Mouse (Mus musculus) brain, embryonic 14.5 days (tissue): ENCODE data around the gene Mex3a.

Experiments used
- CTCF ChIP-seq: fragments of 200-500 bp; IDR thresholded peaks from 2 replicates; pipeline ENCODE4 v1.5.1; 2012; ENCODE audit warnings: inconsistent platforms, mild to moderate bottlenecking, moderate library complexity, borderline replicate concordance; ENCODE audit not compliant: insufficient read depth, insufficient read length; ENCODE audit errors: extremely low read depth
- POLR2A ChIP-seq: fragments of 200-500 bp; IDR thresholded peaks from 2 replicates; pipeline ENCODE4 v1.6.1; 2012; ENCODE audit warnings: mild to moderate bottlenecking, inconsistent platforms, borderline replicate concordance; ENCODE audit not compliant: poor library complexity, insufficient read depth, insufficient read length, severe bottlenecking; ENCODE audit errors: extremely low read depth

- no peak for TF ChIP-seq CTCF
- TF ChIP-seq POLR2A = no peak
Observed at GRCm38 (mm10) chr3:88566536-88567061, 34.4 kb downstream of the Mex3a start.
